In the genomic region with DNA sequence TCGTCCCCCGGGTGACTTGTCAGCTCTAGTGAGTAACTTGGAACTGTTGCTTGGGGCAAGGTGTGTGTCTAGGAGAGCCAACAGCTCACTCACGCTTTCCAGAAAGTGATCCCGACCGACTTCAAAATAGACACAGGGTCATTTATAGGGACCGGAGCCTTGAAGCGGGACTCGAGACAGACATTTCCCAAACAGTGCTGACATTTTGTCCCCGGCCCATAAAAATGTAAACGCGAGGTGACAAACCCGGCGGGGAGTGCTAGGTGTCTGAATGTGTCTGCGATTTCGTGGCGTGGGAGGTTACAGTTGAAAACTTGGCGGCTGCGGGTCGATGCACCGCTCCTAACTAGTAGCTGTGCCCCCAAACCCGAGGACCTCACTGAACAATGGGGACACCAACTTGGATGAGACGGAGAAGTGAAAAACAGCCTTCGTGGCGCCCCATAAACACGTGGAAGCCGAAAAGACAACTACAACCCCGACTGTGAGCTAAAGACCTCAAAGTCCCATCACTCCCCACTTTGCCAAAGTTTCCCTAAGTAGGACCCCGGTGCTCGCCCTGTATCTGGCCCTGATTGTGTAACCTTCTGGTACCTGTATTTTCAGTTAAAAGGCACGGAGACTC, we compare ENCODE assay signal across 8 mouse cellular contexts. TPM values are rescaled to one million over a fixed set of nuclear protein-coding genes. Genes with fewer than 3 reads are reported as not detected.
DNase-seq lines count a peak whose midpoint lies in the region; ATAC-seq and TF ChIP-seq lines count a peak whose summit lies in the region.

No protein-coding gene starts in this region.

- no peaks in the 10 kb centered on the region for H3K36me3 ChIP-seq in kidney, adult 2 months (ENCODE audit: control insufficient read depth, insufficient read depth, low read length)
- H3K36me3 ChIP-seq in embryonic facial prominence, embryonic 11.5 days (replicated peaks; ENCODE audit: control insufficient read depth, insufficient read depth, low read depth, low read length): no peaks in the 10 kb centered on the region
- no peaks in the 10 kb centered on the region for H3K36me3 ChIP-seq in hindbrain, embryonic 15.5 days
- no peaks in the 10 kb centered on the region for H3K36me3 ChIP-seq in lung, embryonic 16.5 days (ENCODE audit: control insufficient read depth, insufficient read depth, low read length)

- no peaks in the 10 kb centered on the region for H3K9me3 ChIP-seq in embryonic facial prominence, embryonic 11.5 days (replicated peaks; ENCODE audit: control insufficient read depth, low read length)
- H3K9me3 ChIP-seq in hindbrain, embryonic 15.5 days: no peaks in the 10 kb centered on the region
- H3K9me3 ChIP-seq in lung, embryonic 16.5 days (ENCODE audit: control insufficient read depth, low read length): no peaks in the 10 kb centered on the region

- peak overlapping the region; percentile 85 for H3K4me3 ChIP-seq in kidney, adult 2 months (ENCODE audit: insufficient read depth, low read depth, low read length)
- H3K4me3 ChIP-seq in embryonic facial prominence, embryonic 11.5 days (ENCODE audit: low read depth, low read length): peak overlapping the region; percentile 55
- H3K4me3 ChIP-seq in hindbrain, embryonic 15.5 days: peak overlapping the region; percentile 51
- H3K4me3 ChIP-seq in lung, embryonic 16.5 days (ENCODE audit: low read length): peak overlapping the region; percentile 71

- peak; percentile 48 for DNase-seq in kidney, adult 2 months
- DNase-seq in kidney, postnatal 14 days: no peak
- DNase-seq in embryonic facial prominence, embryonic 11.5 days (ENCODE audit: low spot score): peak; percentile 13
- DNase-seq in thymus, adult 18-20 months: peak; percentile 5 to 8
- DNase-seq in right cerebral cortex, postnatal 4 days: no peak
- no peak for DNase-seq in gastrocnemius, postnatal 14 days

- intact Hi-C loops in gastrocnemius, postnatal 14 days (cut with DNase I; ENCODE audit: low total_unique reads): no loop called here

- H3K4me1 ChIP-seq in kidney, adult 2 months (ENCODE audit: control insufficient read depth, insufficient read depth, low read length): no peaks in the 10 kb centered on the region; the same call in 1 of the 2 replicates
- H3K4me1 ChIP-seq in embryonic facial prominence, embryonic 11.5 days (ENCODE audit: control insufficient read depth, insufficient read depth, low read length): no peaks in the 10 kb centered on the region; the same call in 1 of the 2 replicates
- H3K4me1 ChIP-seq in hindbrain, embryonic 15.5 days (replicated peaks): peaks cover 33% of the 10 kb centered on the region
- peaks cover 12% of the 10 kb centered on the region for H3K4me1 ChIP-seq in lung, embryonic 16.5 days (replicated peaks; ENCODE audit: control insufficient read depth, insufficient read depth, low read length)

- TF ChIP-seq POLR2A in kidney, adult 2 months (IDR thresholded peaks at IDR 0.05; ENCODE audit: low read depth, low read length): no peak

- H3K27ac ChIP-seq in kidney, adult 2 months (ENCODE audit: insufficient read depth, low read depth, low read length): peak overlapping the region; percentile 91
- no peak overlapping the region for H3K27ac ChIP-seq in embryonic facial prominence, embryonic 11.5 days (replicated peaks; ENCODE audit: low read depth, low read length)
- H3K27ac ChIP-seq in hindbrain, embryonic 15.5 days (replicated peaks): no peak overlapping the region
- H3K27ac ChIP-seq in lung, embryonic 16.5 days (ENCODE audit: low read length): no peak overlapping the region

- ATAC-seq in embryonic facial prominence, embryonic 11.5 days (replicated peaks; ENCODE audit: insufficient number of reproducible peaks, low FRiP score, low TSS enrichment, low read depth): no peak
- no peak for ATAC-seq in hindbrain, embryonic 15.5 days (ENCODE audit: low FRiP score, low read depth)
- no peak for ATAC-seq in lung, embryonic 16.5 days (ENCODE audit: low read depth)

- TF ChIP-seq CTCF in kidney, adult 2 months (conservative IDR thresholded peaks at IDR 0.05; ENCODE audit: insufficient read depth, insufficient read length, low read depth, low read length): no peak

- 1% methylated on average over 30 of the region's 30 CpGs for WGBS in kidney, adult 2 months
- WGBS in embryonic facial prominence, embryonic 11.5 days: under 1% methylated on average over 30 of the region's 30 CpGs
- under 1% methylated on average over 30 of the region's 30 CpGs for WGBS in hindbrain, embryonic 15.5 days
- under 1% methylated on average over 30 of the region's 30 CpGs for WGBS in lung, embryonic 16.5 days

- H3K4me2 ChIP-seq in embryonic facial prominence, embryonic 11.5 days (ENCODE audit: low read depth, low read length): peak overlapping the region; percentile 97
- H3K4me2 ChIP-seq in hindbrain, embryonic 15.5 days: peak overlapping the region; percentile 88
- H3K4me2 ChIP-seq in lung, embryonic 16.5 days (ENCODE audit: low read depth, low read length): peak overlapping the region; percentile 100

- peak overlapping the region; percentile 55 for H3K9ac ChIP-seq in embryonic facial prominence, embryonic 11.5 days (replicated peaks; ENCODE audit: low read length)
- peak overlapping the region; percentile 39; the same call in 1 of the 2 replicates for H3K9ac ChIP-seq in hindbrain, embryonic 15.5 days
- peak overlapping the region; percentile 80 for H3K9ac ChIP-seq in lung, embryonic 16.5 days (ENCODE audit: low read length)

- no peaks in the 10 kb centered on the region for H3K27me3 ChIP-seq in kidney, adult 2 months (replicated peaks; ENCODE audit: control insufficient read depth, insufficient read depth, low read length)
- peaks cover 13% of the 10 kb centered on the region for H3K27me3 ChIP-seq in embryonic facial prominence, embryonic 11.5 days (ENCODE audit: control insufficient read depth, insufficient read depth, low read length)
- H3K27me3 ChIP-seq in hindbrain, embryonic 15.5 days: peaks cover 30% of the 10 kb centered on the region
- H3K27me3 ChIP-seq in lung, embryonic 16.5 days (ENCODE audit: control insufficient read depth, insufficient read depth, low read depth, low read length): 0 out of 2 replicates have a peak, but pooled peaks cover 5% of the 10 kb centered on the region

RNA-seq across cellular contexts. Expression of a gene that starts 1.1 kb away (rescaled TPM):
- polyA plus RNA-seq in kidney, adult 2 months (2012; rRNA removed): 23.7 and 28.7 TPM in 2 replicates
- 2.0 and 2.1 TPM in 2 replicates for polyA plus RNA-seq in embryonic facial prominence, embryonic 11.5 days (2014; fragmentation: Nextera tagmentation; extraction: Ambion mirVana)
- 3.6 and 3.8 TPM in 2 replicates for polyA plus RNA-seq in hindbrain, embryonic 15.5 days (2015; fragmentation: Nextera tagmentation; extraction: Ambion mirVana)
- 3.3 and 4.5 TPM in 2 replicates for polyA plus RNA-seq in lung, embryonic 16.5 days (2015; fragmentation: Nextera tagmentation; extraction: Ambion mirVana)
- total RNA-seq in gastrocnemius, postnatal 14 days (2021): 1 to 10 TPM; 1.4 to 1.8 TPM

Comparison
In these comparisons a context has a peak if more than half of its experiments do, and no peak if none do; other contexts are left out.
1. DNase-seq: peak in kidney, adult 2 months (single experiment), embryonic facial prominence, embryonic 11.5 days (single experiment) and thymus, adult 18-20 months (2 of 2); none in kidney, postnatal 14 days (single experiment), right cerebral cortex, postnatal 4 days (single experiment) and gastrocnemius, postnatal 14 days (single experiment).
2. Peak in every context shown above with its lines, with median percentiles within 50 percentile points of each other: H3K4me3 ChIP-seq, H3K4me2 ChIP-seq and H3K9ac ChIP-seq.